Mouse (Mus musculus) adrenal gland, postnatal 36 days (tissue): ENCODE data around the gene Abt1. TPM values are rescaled to one million over a fixed set of nuclear protein-coding genes. Genes with fewer than 3 reads are reported as not detected.

Experiments
- total RNA-seq, 2 experiments: library from RNA; stranded (reverse); gene quantifications; 2 replicates each; pipeline ENCODE4 v1.2.3; 2021

The Abt1 gene
- total RNA-seq, 2 experiments from 2014 or later: 6.9 to 8.3 TPM

Other genes starting within 250 kb of the Abt1 start
- not detected for gene Vmn1r220, start 235.9 kb downstream of the Abt1 start, total RNA-seq
- gene Vmn1r221, start 209.7 kb downstream of the Abt1 start, total RNA-seq: not detected
- gene Vmn1r222, start 187.9 kb downstream of the Abt1 start, total RNA-seq: not detected
- gene Vmn1r223, start 176.7 kb downstream of the Abt1 start, total RNA-seq: not detected
- gene Zfp322a, start 54.7 kb downstream of the Abt1 start, total RNA-seq: 10 to 100 TPM; 19.4 to 21.2 TPM
- gene Btn1a1, start 42.0 kb upstream of the Abt1 start, total RNA-seq: not detected
- not detected for gene Btn2a2, start 65.0 kb upstream of the Abt1 start, total RNA-seq
- 100 to 1,000 TPM; 443 to 473 TPM for gene Hist1h4h, start 107.2 kb upstream of the Abt1 start, total RNA-seq
- gene Hist1h2af, start 110.0 kb upstream of the Abt1 start, total RNA-seq: 10 to 100 TPM; 49.7 to 55.2 TPM
- gene Hist1h3g, start 111.6 kb upstream of the Abt1 start, total RNA-seq: 10 to 100 TPM; 13.9 to 17.7 TPM
- 1 to 10 TPM; 4.2 to 4.7 TPM for gene Hist1h2bh, start 119.5 kb upstream of the Abt1 start, total RNA-seq
- gene Hist1h3f, start 120.2 kb upstream of the Abt1 start, total RNA-seq: 10 to 100 TPM; 23.4 to 24.4 TPM
- gene Hist1h4f, start 127.8 kb upstream of the Abt1 start, total RNA-seq: 100 to 1,000 TPM; 112 to 118 TPM
- 1 to 10 TPM; 4.5 to 4.9 TPM for gene Hist1h1d, start 129.4 kb upstream of the Abt1 start, total RNA-seq
- 10 to 100 TPM; 56.1 to 72.9 TPM for gene Hist1h3e, start 138.5 kb upstream of the Abt1 start, total RNA-seq
- gene Hist1h2ae, start 147.4 kb upstream of the Abt1 start, total RNA-seq: 1 to 10 TPM; 9.2 to 9.6 TPM
- 100 to 1,000 TPM; 105 to 116 TPM for gene Hist1h2bg, start 147.5 kb upstream of the Abt1 start, total RNA-seq
- 10 to 100 TPM; 34.6 to 44.5 TPM for gene Hist1h2bf, start 150.3 kb upstream of the Abt1 start, total RNA-seq
- 10 to 100 TPM in 1 of 2 experiments, 1 to 10 TPM in 1; 8.1 to 13.6 TPM for gene Hist1h2ad, start 150.5 kb upstream of the Abt1 start, total RNA-seq
- 1 to 10 TPM; 7.4 TPM for gene Hist1h3d, start 151.9 kb upstream of the Abt1 start, total RNA-seq
- gene Hist1h4d, start 157.7 kb upstream of the Abt1 start, total RNA-seq: 100 to 1,000 TPM; 159 to 164 TPM
- 10 to 100 TPM; 12.1 to 13.4 TPM for gene Hist1h2be, start 197.3 kb upstream of the Abt1 start, total RNA-seq
- 10 to 100 TPM; 49.5 to 74.0 TPM for gene Hist1h1e, start 198.7 kb upstream of the Abt1 start, total RNA-seq